Mouse (Mus musculus) B cell, adult 2 months (primary cell): ENCODE measurements at regions not wholly inside any gene's neighbourhood (a gene's known extent, or its start where the extent isn't known, plus 50 kb on each side); places are given as distances from the start of the nearest gene placed in this dataset.

Source experiments
- DNase-seq, 2 experiments: peaks; one replicate each; pipeline ENCODE4 v3.0.0; 2022

- no peak for DNase-seq
Measured at GRCm38 (mm10) chr13:16316581-16316980, 304.9 kb downstream of the Inhba start.

GRCm38 (mm10) chr13:16317412-16317811 lies 305.8 kb downstream of the Inhba start:
- no peak for DNase-seq

GRCm38 (mm10) chr13:16320392-16320791 lies 308.7 kb downstream of the Inhba start:
- DNase-seq = no peak

GRCm38 (mm10) chr13:16325661-16326060 lies 314.0 kb downstream of the Inhba start:
- no peak for DNase-seq

GRCm38 (mm10) chr13:16341727-16342126 lies 330.1 kb downstream of the Inhba start:
- DNase-seq = no peak

GRCm38 (mm10) chr13:16342171-16342570 lies 330.5 kb downstream of the Inhba start:
- DNase-seq = no peak

GRCm38 (mm10) chr13:16343280-16343945 lies 331.8 kb downstream of the Inhba start:
- no peak for DNase-seq

- no peak for DNase-seq
Measured at GRCm38 (mm10) chr13:16349353-16349752, 337.7 kb downstream of the Inhba start.

- DNase-seq = no peak
Measured at GRCm38 (mm10) chr13:16350061-16350460, 338.4 kb downstream of the Inhba start.

- no peak for DNase-seq
Measured at GRCm38 (mm10) chr13:16355316-16355715, 343.7 kb downstream of the Inhba start.

- no peak for DNase-seq
Measured at GRCm38 (mm10) chr13:16379492-16379891, 367.8 kb downstream of the Inhba start.

GRCm38 (mm10) chr13:16379949-16380348 lies 368.3 kb downstream of the Inhba start:
- DNase-seq = no peak

GRCm38 (mm10) chr13:16382936-16383511 lies 371.4 kb downstream of the Inhba start:
- no peak for DNase-seq

- no peak for DNase-seq
Measured at GRCm38 (mm10) chr13:16416356-16417019, 404.8 kb downstream of the Inhba start.

- DNase-seq = no peak
Measured at GRCm38 (mm10) chr13:16424147-16424546, 412.5 kb downstream of the Inhba start.

- DNase-seq = no peak
Measured at GRCm38 (mm10) chr13:16435436-16435835, 423.8 kb downstream of the Inhba start.

GRCm38 (mm10) chr13:16453234-16453633 lies 441.6 kb downstream of the Inhba start:
- DNase-seq = no peak

- DNase-seq = no peak
Measured at GRCm38 (mm10) chr13:16459743-16460142, 448.1 kb downstream of the Inhba start.

- DNase-seq = no peak
Measured at GRCm38 (mm10) chr13:16461681-16462080, 450.0 kb downstream of the Inhba start.

GRCm38 (mm10) chr13:16464823-16465222 lies 453.2 kb downstream of the Inhba start:
- no peak for DNase-seq

- no peak for DNase-seq
Measured at GRCm38 (mm10) chr13:16465317-16465716, 453.7 kb downstream of the Inhba start.

- DNase-seq = no peak
Measured at GRCm38 (mm10) chr13:16465812-16466211, 454.2 kb downstream of the Inhba start.

- DNase-seq = no peak
Measured at GRCm38 (mm10) chr13:16476515-16476914, 464.9 kb downstream of the Inhba start.

GRCm38 (mm10) chr13:16487292-16487691 lies 475.6 kb downstream of the Inhba start:
- DNase-seq = no peak
